Mouse (Mus musculus) G1E-ER4 (cell line): ENCODE data around the gene Larp6. TPM values are rescaled to one million over a fixed set of nuclear protein-coding genes. Genes with fewer than 3 reads are reported as not detected.

ENCODE experiments used
- GATA1 ChIP-seq: IDR thresholded peaks from one replicate; pipeline ENCODE4 v1.8.0; 2012; ENCODE audit warnings: low read length, inconsistent platforms
- polyA plus RNA-seq: library from polyadenylated mRNA; stranded (reverse); fragments of >175 nt; gene quantifications from 2 replicates; pipeline ENCODE4 v1.2.3, GENCODE M21; 2012

The Larp6 gene
- polyA plus RNA-seq, 1 experiment, result not detected

GRCm38 (mm10) chr9:60782057-60782789 is 69.4 kb downstream of the Larp6 start:
- TF ChIP-seq GATA1, result no peak

GRCm38 (mm10) chr9:60785069-60785468 is 72.3 kb downstream of the Larp6 start:
- no peak for TF ChIP-seq GATA1

- TF ChIP-seq GATA1, result no peak
Observed at GRCm38 (mm10) chr9:60787517-60788110, 74.8 kb downstream of the Larp6 start.

Other genes with a start within 250 kb of the Larp6 start
- 10.3 and 13.1 TPM in 2 replicates for gene Thsd4, start 190.9 kb upstream of the Larp6 start, polyA plus RNA-seq
- gene Lrrc49, start 24.8 kb upstream of the Larp6 start, polyA plus RNA-seq, result 0.12 and 0.19 TPM in 2 replicates
- 0.01 TPM in 1 of 2 replicates, not detected in the other for gene Uaca, start 81.6 kb downstream of the Larp6 start, polyA plus RNA-seq